Mouse (Mus musculus) frontal cortex, adult (tissue): ENCODE results near the gene Gm49450.

Source experiments
- ATAC-seq: cut with Nextera tagmentation; 2 replicates; pipeline ENCODE4 v1.9.2; 2017; ENCODE audit warnings: mild to moderate bottlenecking, moderate library complexity, mixed read lengths; ENCODE audit not compliant: low TSS enrichment

Gm49450 gene

DNA sequence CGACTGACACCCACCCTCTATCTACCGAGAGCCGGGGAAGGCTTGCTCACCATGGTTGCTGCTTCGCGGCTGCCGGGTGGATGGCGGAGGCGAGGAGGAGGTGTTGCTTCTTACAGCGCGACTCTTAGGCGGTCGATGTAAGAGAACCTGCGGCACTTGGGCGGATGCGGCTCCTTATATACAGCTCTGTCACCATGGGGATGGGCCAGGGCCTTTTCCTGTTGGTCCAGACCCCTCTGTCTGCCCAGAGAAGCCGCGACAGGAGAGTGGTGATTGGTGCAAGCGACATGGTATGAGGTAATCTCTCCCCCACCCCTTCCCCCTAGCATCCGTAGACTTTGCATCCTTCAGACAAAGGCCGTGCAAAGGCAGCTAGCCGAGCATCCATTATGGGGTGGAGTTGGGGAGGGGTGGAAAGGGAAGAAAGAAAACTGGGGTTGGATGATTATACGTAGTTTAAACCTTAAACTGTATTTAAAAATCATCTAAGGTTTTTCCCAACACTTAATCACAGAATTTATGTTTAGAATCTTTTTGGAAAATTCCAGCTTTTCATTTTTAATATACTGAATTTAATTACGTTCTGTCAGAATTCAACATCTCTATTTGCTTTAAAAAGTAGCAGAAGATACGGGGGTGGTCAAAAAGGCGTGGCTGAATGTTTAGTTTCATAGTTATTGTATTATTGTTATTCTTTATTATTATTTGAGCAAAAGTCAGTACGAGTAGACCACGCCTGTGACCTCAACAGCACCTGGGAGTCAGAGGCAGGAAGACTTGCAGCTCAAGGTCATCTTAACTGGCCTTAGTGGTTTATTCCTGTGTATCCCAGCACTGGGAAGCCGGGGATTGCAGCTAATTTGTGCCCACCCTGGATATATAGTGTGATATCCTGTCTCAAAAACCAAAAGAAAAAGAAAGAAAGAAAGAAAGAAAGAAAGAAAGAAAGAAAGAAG is at the start of gene Gm49450, which contains the start of gene Tuba1a:
Gene Gm49450, minus strand, starts transcription at position 151 of the 956 bp plus-strand sequence.
Gene Tuba1a, minus strand, starts transcription at position 303 of the 956 bp plus-strand sequence.
- peak; percentile 91 for ATAC-seq

DNA sequence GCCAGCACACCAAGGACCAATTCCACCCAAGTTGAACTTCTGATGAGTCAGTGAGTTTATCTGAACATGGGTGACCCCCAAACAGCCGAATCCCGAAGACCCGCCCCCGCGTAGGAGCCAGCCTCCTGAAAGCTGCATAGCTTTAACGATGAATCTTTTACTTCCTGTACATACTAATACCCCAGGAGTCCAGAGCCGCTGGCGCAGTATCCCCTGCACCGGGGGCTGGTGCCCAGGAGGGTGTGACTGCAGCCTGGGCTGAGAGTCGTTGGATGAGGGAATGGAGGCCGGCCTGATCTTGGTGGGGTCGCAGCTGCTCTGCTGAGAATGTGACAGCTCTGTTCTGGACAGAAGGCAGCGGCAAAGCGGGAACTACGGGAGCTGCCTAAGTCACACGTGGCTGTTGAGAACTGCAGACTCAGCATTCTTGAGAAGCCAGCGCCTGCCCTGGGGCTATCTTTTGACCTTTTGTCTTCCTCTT is 48.1 kb upstream of the Gm49450 start:
- ATAC-seq, result no peak

DNA sequence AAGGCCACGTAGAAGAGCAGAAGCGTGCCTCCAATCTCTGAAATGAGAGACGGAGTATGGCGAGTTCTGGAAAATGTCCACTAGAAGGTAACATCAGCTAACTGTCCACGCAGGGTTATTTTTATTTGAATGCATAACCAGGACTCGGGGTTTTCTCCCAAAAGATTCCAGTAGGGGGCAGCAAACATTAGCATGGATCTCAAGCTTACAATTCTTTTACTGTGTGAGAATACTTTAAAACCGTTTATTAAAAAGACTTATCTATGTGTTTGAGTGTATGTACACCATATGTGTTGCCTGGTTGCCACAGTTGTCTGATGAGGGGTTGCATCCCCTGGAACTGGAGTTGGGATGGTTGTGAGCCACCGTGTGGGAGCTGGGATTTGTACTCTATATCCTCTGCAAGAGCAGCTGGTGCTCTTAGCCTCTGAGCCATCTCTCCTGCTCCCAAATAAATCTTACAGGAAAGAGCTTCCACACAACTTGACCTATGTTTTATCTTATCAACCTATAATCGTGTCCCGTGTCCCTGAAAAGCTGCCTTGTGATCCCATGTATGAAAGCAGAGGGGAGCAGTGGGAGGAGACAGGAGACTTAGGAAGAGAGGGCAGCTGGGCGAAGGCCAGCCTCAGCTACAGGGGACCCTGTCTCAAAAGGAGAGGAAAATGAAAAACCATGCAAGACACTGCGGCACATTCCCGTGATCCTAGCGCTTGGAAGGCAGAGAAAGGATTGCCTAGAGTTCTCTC is 47.4 kb upstream of the Gm49450 start:
- peak; percentile 59; the same call in 1 of the 2 replicates for ATAC-seq

DNA sequence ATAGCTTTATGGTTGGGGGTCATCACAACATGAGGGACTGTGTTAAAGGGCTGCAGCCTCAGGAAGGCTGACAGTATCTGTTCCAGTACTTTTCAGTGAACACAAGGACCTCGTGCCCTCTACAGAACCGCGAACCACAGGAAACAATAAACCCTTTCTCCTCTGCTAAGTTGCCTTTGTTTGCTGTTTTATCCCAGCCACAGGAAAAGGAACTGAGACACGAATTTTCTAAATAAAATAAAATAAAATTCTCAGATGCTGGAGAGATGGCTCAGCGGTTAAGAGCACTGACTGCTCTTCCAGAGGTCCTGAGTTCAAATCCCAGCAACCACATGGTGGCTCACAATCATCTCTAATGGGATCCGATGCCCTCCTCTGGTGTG is 45.4 kb upstream of the Gm49450 start:
- ATAC-seq, result no peak

DNA sequence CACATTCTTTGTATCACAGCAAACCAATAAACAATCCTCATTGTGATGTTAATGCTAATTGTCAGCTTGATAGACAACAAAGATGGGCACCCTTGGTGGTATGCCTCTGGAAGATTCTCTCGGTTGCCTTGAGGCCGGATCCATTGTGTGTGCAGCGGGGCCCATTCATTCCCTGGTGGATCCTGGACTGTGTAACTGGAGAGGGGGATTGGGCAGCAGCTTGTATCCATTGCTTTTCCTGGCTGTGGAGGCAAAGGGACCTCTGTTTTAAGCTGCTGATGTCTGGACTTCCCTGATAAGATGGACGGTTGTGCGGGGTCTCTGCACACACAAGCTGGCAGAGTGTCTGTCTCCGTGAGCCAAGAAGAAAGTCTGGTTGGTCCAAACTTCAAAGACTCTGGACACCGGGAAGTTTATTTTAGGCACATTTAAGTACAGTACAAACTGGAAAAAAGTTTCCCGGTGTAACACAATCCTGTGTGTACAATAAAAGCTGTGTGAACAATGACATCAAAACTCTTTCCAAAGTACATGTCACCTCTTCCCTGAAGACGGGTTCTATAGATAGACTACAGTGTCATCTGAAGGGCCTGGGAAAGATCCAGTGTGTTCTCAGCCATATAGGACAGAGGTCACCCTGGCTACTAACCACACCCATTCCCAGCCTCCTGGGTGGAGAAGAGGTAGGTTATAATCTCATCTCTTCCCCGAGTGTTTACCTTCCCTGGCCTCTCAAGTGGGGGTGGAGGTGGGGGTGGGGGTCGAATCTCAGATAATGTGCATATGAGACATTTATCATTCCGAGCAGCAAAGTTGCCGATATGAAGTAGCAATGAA is 44.8 kb upstream of the Gm49450 start:
- ATAC-seq, result no peak

DNA sequence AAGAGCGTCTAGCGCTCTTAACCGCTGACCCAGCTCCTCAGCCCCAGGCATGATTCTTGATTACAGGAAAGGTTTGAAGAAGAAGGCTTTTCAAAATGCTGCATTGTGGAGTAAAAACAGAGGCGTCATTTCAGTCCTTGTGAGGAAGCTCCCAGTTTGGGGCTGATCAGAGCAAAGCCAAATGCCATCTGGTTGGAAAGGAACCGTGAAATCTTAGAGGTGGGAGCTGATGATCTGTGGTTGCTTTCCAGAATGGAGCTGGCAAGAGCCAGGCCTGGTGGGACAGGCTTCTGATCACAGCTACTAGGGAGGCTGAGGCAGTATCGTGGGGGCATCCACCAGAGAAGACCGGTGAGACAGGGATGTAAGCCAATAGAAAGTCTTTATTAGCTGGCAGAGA is 43.5 kb upstream of the Gm49450 start:
- no peak for ATAC-seq

DNA sequence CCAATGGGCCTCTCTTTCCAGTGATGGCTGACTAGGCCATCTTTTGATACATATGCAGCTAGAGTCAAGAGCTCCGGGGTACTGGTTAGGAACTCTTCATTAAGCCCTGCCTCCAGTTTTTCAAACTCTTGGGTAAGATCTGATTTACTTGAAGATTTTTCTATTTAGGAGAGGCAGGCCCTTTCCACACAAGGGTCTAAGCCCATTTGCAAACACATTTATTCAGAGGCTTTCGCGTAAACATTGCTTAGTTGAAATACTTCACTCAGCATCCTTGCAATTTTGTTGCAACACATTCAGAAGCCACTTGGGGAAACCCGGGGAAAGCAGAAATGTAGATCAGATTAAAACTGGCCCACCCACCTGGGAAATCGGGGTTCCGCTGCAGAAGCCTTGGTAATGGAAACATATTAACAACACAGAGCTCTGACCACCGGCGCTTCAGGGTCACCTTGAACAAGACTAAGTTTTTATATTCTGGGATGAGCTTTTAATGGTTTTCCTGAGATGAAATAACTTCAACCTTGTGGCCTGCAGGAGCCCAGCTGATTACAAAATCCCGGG is 41.7 kb upstream of the Gm49450 start:
- no peak for ATAC-seq

DNA sequence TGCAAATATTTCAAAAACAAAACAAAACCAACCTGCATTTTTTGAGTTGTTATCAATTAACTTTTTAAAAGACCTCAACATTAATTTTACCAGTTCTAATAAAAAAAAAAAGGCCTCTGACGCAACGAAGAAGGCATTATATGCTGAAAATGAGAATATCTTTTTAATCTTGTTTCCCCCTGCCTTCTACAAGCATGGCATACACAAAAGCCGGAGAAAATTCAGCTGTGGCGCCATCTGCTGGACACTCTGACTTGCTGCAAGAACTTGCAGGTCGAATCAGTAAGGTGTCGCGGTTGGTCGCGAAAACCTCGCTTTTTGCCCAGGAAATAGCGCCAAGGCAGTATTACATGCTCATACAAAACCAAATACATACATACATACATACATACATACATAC is 40.5 kb upstream of the Gm49450 start:
- ATAC-seq, result no peak

DNA sequence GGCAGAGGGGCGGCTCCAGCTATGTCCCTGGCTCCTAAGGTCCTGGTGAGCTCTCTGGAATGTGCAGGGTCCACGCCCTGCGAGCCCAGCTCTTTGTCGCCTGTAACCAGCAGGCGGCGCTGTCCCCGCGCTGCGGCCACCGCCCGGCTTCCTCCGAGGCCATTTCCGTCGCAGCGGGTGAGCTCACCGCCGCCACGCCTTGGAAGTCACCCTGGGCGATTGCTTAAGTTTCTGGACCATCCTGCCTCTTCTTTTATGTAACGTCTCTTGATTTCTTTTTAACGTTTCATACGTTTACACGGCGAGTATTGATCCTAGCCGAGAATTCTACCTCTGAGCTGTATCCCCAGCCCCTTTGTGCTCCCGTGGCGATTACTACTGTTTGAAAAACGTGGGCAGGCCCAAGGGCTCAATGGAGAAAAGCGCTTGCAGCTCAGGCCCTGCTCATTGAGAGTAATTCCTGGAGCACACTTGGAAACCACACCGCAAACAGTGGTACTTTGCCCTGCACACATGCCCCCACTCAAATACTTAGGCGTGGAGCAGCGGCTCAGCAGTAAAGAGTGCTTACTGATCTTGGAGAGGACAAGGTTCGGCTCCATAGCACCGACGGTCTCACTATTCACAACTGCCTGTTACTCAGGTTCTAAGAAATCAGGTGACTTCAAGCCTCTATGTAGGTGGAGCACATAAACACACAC is 39.9 kb upstream of the Gm49450 start:
- peak; percentile 82 for ATAC-seq

DNA sequence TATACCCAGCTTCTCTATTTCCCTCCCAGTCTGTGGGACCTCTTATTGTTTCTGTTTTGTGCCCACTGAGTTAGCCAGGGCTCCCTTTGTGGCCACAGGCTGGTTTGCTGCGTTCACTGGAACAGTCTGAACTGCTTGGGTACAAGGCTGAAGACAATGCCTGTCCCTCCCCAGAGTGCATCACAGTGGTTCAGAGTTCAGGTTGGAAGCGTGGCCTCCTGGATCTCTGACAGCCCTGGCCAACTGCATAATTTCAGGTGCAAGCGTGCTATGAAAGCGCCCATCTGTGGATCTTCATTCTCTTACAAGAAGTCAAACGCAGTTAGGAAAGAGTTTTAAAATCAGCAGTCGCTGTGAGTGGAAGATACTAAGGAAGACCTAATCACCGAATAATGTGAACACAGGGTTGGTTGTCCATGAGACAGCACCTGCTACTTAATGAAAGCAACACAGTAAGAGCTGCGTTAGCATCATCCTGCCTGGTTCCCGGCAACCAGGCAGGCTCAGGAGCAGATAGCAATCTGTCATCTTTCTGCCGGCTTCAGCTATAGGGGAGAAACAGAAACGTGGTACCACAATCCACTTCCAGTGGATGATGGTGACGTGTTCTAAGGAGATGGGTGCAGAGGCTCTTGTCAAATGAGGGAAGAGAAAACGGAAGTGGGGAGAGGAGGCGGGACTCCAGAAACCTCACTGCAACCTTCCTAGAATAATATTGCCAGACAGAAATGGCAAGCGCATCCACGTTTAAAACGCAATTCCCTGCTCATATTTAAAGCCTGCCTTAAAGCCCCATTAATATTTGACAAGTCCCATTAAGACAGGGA is 38.9 kb upstream of the Gm49450 start:
- ATAC-seq, result peak; percentile 87

DNA sequence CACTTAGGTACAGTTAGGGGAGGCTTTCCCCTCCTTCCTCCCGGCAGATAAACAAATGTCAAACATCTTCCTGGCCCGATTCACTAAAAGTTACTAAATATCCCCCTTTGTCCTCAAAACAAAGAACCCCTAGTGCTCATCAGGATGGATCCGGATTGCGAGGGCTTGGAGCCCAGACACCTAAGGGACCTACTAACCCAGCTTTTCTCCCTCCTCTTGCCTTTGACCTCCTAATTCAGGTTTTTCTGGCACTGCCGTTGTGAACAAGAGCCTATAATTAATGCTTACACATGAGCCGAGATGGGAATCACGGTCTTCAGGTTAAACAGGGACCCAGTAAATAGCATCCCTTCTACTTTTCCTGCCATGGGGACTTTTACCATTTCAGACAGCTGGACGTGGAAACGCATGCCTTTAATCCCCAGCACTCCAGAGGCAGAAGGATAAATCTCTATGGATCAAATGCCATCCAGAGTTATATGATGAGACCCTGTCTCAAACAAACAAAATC is 38.2 kb upstream of the Gm49450 start:
- ATAC-seq, result no peak

DNA sequence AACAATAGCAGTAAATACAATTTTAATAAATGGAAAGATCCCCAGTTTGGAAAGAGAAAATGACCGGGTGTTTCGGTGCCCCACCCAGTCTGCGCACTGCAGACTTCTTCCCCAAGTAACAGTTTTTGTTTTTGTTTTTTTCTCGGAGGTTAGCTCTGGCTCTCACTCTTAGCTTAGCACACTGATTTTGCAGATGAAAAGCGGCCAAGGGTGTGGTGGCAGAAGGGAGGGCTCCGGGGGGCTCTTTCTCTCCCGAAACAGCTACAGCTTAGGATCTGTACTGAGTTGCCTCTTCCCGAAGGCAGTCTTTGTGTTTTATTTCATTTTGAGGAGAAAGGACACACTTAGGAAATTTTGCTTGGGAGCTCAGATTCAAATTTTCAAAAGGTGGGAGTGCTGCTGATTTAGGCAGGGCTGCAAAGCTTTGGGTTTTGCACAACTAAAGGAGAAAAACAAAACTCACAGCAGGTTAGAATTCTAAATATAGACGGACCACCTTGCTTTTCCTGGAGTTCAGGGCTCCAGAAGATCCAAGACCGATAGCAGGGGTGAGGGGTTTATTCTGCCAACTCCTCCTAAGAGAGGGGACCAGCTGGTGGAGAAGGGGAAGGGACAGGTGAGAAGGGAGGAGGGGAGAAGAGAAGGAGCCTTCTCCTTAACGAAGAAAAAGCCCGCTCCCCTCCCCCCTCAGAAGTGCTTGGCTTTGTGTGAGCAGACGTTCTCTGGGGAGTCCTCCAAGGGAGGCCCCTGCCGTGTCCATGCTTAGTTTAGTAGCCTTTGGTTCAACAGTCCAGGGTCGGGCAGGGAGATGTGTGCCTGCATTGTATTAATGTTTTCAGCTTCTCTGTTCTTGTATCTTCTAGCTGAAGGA is 37.6 kb upstream of the Gm49450 start:
- no peak for ATAC-seq

DNA sequence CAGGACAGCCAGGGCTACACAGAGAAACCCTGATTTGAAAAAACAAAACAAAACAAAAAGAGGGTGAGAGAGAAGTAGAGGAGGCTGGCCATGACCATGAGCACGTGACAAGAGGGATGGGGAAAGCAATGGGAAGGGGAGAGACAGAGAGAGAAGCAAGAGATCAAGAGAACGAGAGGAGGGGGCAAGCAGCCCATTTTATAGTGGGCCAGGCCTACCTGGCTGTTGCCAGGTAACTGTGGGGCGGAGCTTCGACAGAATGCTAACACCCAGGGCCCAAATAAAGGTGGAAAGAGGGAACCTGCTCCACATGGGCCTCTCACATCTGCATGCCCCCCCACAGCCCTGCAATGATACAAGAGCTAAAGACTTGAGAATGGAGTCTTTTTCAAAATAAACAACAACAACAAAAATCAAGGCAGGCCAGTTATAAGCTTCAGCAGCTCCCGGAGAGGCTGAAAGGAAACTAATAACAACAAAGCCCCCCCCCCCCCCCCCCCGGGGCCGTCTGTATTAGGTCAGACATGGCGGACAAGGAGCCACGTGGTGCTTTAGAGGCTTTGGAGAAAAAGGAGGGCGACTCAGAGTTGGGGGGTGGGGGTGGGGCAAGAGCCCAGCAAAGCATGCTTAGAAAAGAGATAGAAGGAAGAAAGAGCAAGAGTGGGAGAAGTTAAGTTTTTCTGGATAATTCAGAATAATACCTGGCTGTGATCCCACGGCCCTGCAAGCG is 36.5 kb upstream of the Gm49450 start:
- ATAC-seq, result no peak

DNA sequence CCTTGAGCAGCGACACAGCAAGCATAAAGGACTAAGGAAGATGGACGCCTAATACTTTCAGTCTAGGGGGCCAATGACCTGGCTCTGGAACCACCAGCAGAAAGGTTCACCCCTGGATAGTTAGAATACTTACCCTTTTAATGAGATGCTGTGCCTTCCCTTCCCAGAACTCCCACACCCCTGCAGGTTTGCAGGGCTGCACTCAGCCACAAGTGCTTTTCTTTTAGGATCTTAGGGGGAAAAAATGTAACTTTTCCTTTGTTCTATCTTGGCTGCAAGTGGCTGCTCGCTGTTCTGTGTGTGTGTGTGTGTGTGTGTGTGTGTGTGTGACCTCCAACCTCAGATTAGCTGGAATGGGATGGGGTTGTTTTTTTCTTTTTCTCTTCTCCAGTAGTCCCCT is 35.4 kb upstream of the Gm49450 start:
- ATAC-seq, result no peak

DNA sequence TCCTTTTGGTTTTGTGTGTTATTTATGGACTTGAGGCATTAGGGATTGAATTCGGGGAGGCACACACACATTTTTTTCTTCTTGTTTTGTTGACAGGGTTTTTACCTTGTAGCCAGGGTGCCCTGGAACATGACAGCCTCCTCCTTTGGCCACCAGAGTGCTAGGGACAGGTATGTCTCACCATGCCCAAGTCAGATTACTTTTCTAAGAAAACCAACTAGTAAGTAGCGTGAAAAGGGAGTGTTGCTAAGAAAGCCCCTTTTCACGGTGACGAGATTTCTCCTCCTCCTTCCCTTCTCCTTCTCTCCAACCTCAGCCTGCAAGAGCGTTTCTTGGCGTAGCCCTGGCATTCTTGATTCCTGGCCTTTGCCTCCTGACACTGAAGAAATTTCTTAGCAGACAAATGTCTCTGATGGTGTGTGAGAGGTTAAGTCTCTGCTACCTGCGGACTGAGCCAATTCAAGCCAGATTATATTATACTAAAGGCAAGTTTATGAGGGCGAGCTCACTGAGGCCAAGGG is 34.4 kb upstream of the Gm49450 start:
- ATAC-seq, result no peak

DNA sequence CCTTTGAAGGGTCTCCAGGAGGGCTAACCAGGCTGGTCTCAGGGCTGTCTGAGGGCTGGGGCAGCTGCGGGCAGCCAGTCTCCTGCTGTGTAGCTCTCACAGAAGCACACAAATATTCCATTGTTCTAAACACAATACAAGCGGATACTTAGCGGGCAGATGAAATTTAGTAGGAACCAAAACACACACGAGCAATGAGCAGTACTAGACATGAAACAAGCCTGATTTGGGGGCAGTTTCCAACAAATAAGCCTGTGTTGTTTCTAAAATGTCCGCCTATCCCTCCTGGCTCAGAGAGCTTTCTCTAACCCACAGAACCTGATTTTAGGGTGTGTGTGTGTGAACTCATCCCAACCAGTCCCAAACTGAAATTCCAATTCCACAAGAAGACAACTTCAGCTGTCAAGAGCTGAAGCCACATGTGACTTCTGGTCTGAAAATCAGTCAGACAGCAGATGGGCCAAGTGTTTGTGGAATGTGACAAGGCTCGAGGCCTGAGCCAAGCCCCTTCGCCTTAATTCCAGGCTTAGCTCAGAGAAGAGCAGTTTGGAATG is 33.8 kb upstream of the Gm49450 start:
- ATAC-seq, result no peak

DNA sequence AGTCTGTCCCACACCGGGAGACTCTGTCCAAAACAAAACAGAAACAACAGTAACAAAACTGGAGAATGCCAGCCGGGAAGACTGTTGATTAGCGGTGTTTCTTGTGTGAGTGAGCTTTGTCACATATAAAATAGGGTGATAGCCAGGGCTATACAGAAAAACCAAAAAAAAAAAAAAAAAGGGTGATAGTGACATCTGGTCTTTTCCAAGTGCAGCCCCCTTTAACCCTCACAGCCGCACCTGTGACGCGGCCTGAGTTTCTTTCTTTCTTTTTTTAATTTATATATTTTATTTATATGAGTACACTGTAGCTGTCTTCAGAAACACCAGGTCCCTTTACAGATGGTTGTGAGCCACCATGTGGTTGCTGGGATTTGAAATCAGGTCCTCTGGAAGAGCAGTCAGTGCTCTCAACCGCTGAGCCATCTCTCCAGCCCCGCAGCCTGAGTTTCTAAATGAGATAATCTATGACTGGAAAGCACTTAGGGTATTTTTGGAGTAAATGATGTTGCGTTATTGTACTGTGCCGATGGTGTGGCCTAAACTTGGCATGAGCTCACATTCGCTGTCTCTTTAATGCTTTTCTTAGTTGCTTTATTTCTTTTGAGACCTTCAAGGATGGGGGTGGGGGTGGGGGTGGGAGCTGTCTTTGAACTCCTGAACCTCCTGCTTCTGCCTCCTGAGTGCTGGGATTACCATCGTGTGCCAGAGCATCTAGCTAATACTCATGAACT is 32.8 kb upstream of the Gm49450 start:
- no peak for ATAC-seq
